In the genomic region with DNA sequence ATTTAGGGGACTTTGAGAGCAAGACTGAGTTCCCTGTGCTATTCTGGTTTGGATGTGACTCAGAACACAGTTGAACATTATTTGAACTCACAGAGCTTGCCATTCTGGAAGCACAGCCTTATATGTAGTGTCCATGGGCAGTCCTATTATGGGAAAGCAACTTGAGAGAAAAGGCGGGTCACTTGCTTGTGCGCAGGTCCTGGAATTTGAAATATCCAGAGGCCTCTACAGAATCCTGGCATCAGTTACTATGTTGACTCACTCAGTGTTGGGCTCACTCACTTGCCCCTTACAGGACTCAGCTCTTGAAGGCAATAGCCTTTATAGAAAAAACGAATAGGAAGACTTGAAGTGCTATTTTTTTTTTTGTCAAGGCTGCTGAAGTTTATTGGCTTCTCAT, we compare ENCODE assay signal across 8 mouse cellular contexts. TPM values are rescaled to one million over a fixed set of nuclear protein-coding genes. Genes with fewer than 3 reads are reported as not detected.
A peak's percentile ranks its signal among the peaks of the same experiment; 100 is the strongest.
DNase-seq lines count a peak whose midpoint lies in the region; ATAC-seq lines count a peak whose summit lies in the region.

Dmd (plus strand) TSS at position 241 of the 400 bp plus-strand sequence.

- no peaks in the 10 kb centered on the region for H3K27me3 ChIP-seq in kidney, embryonic 16.5 days (ENCODE audit: insufficient read depth, low read length)
- H3K27me3 ChIP-seq in heart, embryonic 15.5 days: no peaks in the 10 kb centered on the region
- no peaks in the 10 kb centered on the region for H3K27me3 ChIP-seq in stomach, embryonic 16.5 days (ENCODE audit: control insufficient read depth, insufficient read depth, low read length)

- intact Hi-C loops in left cerebral cortex, postnatal 36 days (cut with DNase I): no loop called here

- H3K9ac ChIP-seq in kidney, embryonic 16.5 days (replicated peaks; ENCODE audit: low read length): no peak within 1 kb of the TSS
- H3K9ac ChIP-seq in heart, embryonic 15.5 days: 0 out of 2 replicates have a peak within 1 kb of the TSS, but pooled peaks have one; percentile 31
- H3K9ac ChIP-seq in stomach, embryonic 16.5 days (ENCODE audit: low read length): no peak within 1 kb of the TSS

- no peak for ATAC-seq in kidney, embryonic 16.5 days (ENCODE audit: low FRiP score, low TSS enrichment)
- ATAC-seq in heart, embryonic 15.5 days (replicated peaks; ENCODE audit: insufficient number of reproducible peaks, insufficient read depth, low FRiP score, low read depth): peak; percentile 88
- peak; percentile 47; the same call in 1 of the 2 replicates for ATAC-seq in stomach, embryonic 16.5 days (ENCODE audit: insufficient read depth, low FRiP score)
- no peak for ATAC-seq in inflammation-experienced regulatory T-cells, adult 6 months

- WGBS in kidney, embryonic 16.5 days: 56% methylated on average over 3 of the region's 3 CpGs
- 25% methylated on average over 3 of the region's 3 CpGs for WGBS in heart, embryonic 15.5 days
- WGBS in stomach, embryonic 16.5 days: 48% methylated on average over 3 of the region's 3 CpGs

- H3K4me1 ChIP-seq in kidney, embryonic 16.5 days (ENCODE audit: insufficient read depth, low read length): no peaks in the 10 kb centered on the region
- no peaks in the 10 kb centered on the region for H3K4me1 ChIP-seq in heart, embryonic 15.5 days (replicated peaks)
- no peaks in the 10 kb centered on the region for H3K4me1 ChIP-seq in stomach, embryonic 16.5 days (ENCODE audit: control insufficient read depth, insufficient read depth, low read length)

- H3K4me3 ChIP-seq in kidney, embryonic 16.5 days (ENCODE audit: low read length): no peak within 1 kb of the TSS
- peak within 1 kb of the TSS; percentile 37 for H3K4me3 ChIP-seq in heart, embryonic 15.5 days
- H3K4me3 ChIP-seq in stomach, embryonic 16.5 days (replicated peaks; ENCODE audit: low read length): no peak within 1 kb of the TSS

- DNase-seq in kidney, postnatal 4 days: no peak
- DNase-seq in fibroblast of lung, adult 2 months (ENCODE audit: low read depth): peak; percentile 27
- DNase-seq in left cerebral cortex, postnatal 36 days (ENCODE audit: low spot score in 2 of 2): no peak
- no peak for DNase-seq in embryo, embryonic 10 days (ENCODE audit: low spot score)

- no peaks in the 10 kb centered on the region for H3K9me3 ChIP-seq in kidney, embryonic 16.5 days (ENCODE audit: low read length)
- H3K9me3 ChIP-seq in heart, embryonic 15.5 days (replicated peaks): no peaks in the 10 kb centered on the region
- no peaks in the 10 kb centered on the region for H3K9me3 ChIP-seq in stomach, embryonic 16.5 days (replicated peaks; ENCODE audit: control insufficient read depth, low read length)

- no peak within 1 kb of the TSS for H3K27ac ChIP-seq in kidney, embryonic 16.5 days (ENCODE audit: low read length)
- peak within 1 kb of the TSS; percentile 75 for H3K27ac ChIP-seq in heart, embryonic 15.5 days
- no peak within 1 kb of the TSS for H3K27ac ChIP-seq in stomach, embryonic 16.5 days (ENCODE audit: low read length)

- H3K4me2 ChIP-seq in kidney, embryonic 16.5 days (replicated peaks; ENCODE audit: low read depth, low read length): no peak within 1 kb of the TSS
- no peak within 1 kb of the TSS for H3K4me2 ChIP-seq in heart, embryonic 15.5 days
- H3K4me2 ChIP-seq in stomach, embryonic 16.5 days (ENCODE audit: low read depth, low read length): no peak within 1 kb of the TSS

- H3K36me3 ChIP-seq in kidney, embryonic 16.5 days (ENCODE audit: insufficient read depth, low read length): no peaks in the 10 kb centered on the region
- no peaks in the 10 kb centered on the region for H3K36me3 ChIP-seq in heart, embryonic 15.5 days
- H3K36me3 ChIP-seq in stomach, embryonic 16.5 days (ENCODE audit: control insufficient read depth, insufficient read depth, low read length): no peaks in the 10 kb centered on the region

RNA-seq across cellular contexts. Expression of gene Dmd, which starts in this region (rescaled TPM):
- 29.0 and 30.2 TPM in 2 replicates for polyA plus RNA-seq in kidney, embryonic 16.5 days (2015; fragmentation: Nextera tagmentation; extraction: Ambion mirVana)
- 28.9 and 29.8 TPM in 2 replicates for polyA plus RNA-seq in heart, embryonic 15.5 days (2015; fragmentation: Nextera tagmentation; extraction: Ambion mirVana)
- total RNA-seq in left cerebral cortex, postnatal 36 days (2021): 10 to 100 TPM; 61.6 to 75.7 TPM
- 31.7 and 34.4 TPM in 2 replicates for polyA plus RNA-seq in stomach, embryonic 16.5 days (2015; fragmentation: Nextera tagmentation; extraction: Ambion mirVana)
- polyA plus RNA-seq in inflammation-experienced regulatory T-cells, adult 6 months (2017; shearing (Covaris generic)): 1 to 10 TPM in 1 of 3 experiments, under 1 TPM in 2; 0.52 to 1.3 (median 0.92) TPM

Comparison
In these comparisons a context has a peak if more than half of its experiments do, and no peak if none do; other contexts are left out.
1. RNA of gene Dmd (polyA plus RNA-seq): 31.7 to 34.4 TPM in stomach, embryonic 16.5 days, 28.9 to 29.8 TPM in heart, embryonic 15.5 days and 29.0 to 30.2 TPM in kidney, embryonic 16.5 days; 0.52 to 1.3 TPM in inflammation-experienced regulatory T-cells, adult 6 months; every median in the first group is over 10 times any median in the second.
2. ATAC-seq: peak in heart, embryonic 15.5 days (single experiment) and stomach, embryonic 16.5 days (single experiment); none in kidney, embryonic 16.5 days (single experiment) and inflammation-experienced regulatory T-cells, adult 6 months (single experiment).